Mouse (Mus musculus): ENCODE measurements at regions not wholly inside any gene's neighbourhood (a gene's known extent, or its start where the extent isn't known, plus 50 kb on each side); places are given as distances from the start of the nearest gene placed in this dataset.

- DNase-seq (ENCODE audit: low spot score in 2 of 2) = no peak
Measured at GRCm38 (mm10) chr1:154995778-154996390, 103.6 kb downstream of the Ier5 start.

GRCm38 (mm10) chr1:154993927-154994856 lies 105.2 kb downstream of the Ier5 start:
- no peak for DNase-seq (ENCODE audit: low spot score in 2 of 2)

- no peak for DNase-seq (ENCODE audit: low spot score in 2 of 2)
Measured at GRCm38 (mm10) chr1:154983325-154983724, 99.0 kb upstream of the Cacna1e start.

GRCm38 (mm10) chr1:154982836-154983235 lies 98.5 kb upstream of the Cacna1e start:
- DNase-seq (ENCODE audit: low spot score in 2 of 2) = no peak

GRCm38 (mm10) chr1:154981687-154982086 lies 97.4 kb upstream of the Cacna1e start:
- no peak for DNase-seq (ENCODE audit: low spot score in 2 of 2)

GRCm38 (mm10) chr1:154975732-154976131 lies 91.4 kb upstream of the Cacna1e start:
- no peak for DNase-seq (ENCODE audit: low spot score in 2 of 2)

GRCm38 (mm10) chr1:154961271-154961670 lies 77.0 kb upstream of the Cacna1e start:
- no peak for DNase-seq (ENCODE audit: low spot score in 2 of 2)

GRCm38 (mm10) chr1:154956625-154957031 lies 72.3 kb upstream of the Cacna1e start:
- DNase-seq (ENCODE audit: low spot score in 2 of 2) = no peak

GRCm38 (mm10) chr1:154952679-154953078 lies 68.4 kb upstream of the Cacna1e start:
- no peak for DNase-seq (ENCODE audit: low spot score in 2 of 2)
